In the genomic region with DNA sequence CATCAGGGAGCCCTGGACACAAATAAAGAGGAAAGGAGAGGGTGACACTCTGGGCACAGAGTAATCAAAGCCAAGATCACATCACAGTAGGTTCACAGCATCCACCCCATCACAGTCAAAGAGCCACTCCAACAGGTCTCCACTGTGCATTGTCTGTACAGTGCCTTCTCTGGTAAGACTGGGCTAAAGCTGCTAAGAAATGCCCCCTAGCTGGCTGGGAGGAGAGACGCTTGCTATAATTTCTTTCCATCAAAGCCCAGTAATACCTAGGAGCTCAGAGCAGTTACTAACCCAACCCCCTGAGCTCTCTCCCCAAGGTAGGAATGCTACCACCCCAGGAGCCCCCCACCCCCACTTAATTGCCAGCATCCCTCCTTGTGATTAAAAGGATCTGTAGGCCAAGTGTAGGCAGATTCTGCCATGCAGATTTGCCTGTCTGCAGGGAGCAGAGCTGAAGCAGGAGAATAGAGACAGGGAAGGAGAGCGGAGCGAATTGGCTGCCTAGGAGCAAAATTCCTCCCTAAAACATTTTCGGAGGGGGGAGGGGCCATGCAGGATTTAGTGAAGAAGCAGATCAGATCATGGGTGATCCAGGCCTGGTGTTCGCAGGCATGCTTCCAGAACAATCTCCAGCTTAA, we compare ENCODE assay signal across 10 mouse cellular contexts. TPM values are rescaled to one million over a fixed set of nuclear protein-coding genes. Genes with fewer than 3 reads are reported as not detected.
DNase-seq lines count a peak whose midpoint lies in the region; ATAC-seq and TF ChIP-seq lines count a peak whose summit lies in the region.
"Had no signal": no experiment of that assay in that cellular context is flagged by ENCODE, and none has a peak within 500 bp of the region (broad histone marks: within the 10 kb centered on the region; RNA-seq: fewer than 3 reads in every experiment).

No protein-coding gene starts in this region.

- 0 out of 2 replicates have a peak overlapping the region, but pooled peaks have one; percentile 7 for H3K4me3 ChIP-seq in heart, embryonic 15.5 days
- H3K4me3 ChIP-seq in forebrain, embryonic 14.5 days (ENCODE audit: low read depth, low read length): peak overlapping the region; percentile 83
- H3K4me3 ChIP-seq in midbrain, embryonic 12.5 days: peak overlapping the region; percentile 88
- H3K4me3 ChIP-seq: myocyte had no signal

- 51% methylated on average over 5 of the region's 5 CpGs for WGBS in heart, embryonic 15.5 days
- WGBS in forebrain, embryonic 14.5 days: 11% methylated on average over 5 of the region's 5 CpGs
- WGBS in midbrain, embryonic 12.5 days: 12% methylated on average over 5 of the region's 5 CpGs

- no peaks in the 10 kb centered on the region for H3K9me3 ChIP-seq in heart, embryonic 15.5 days (replicated peaks)
- H3K9me3 ChIP-seq in forebrain, embryonic 14.5 days (replicated peaks; ENCODE audit: control insufficient read depth, low read length): no peaks in the 10 kb centered on the region
- no peaks in the 10 kb centered on the region for H3K9me3 ChIP-seq in midbrain, embryonic 12.5 days

- H3K9ac ChIP-seq in heart, embryonic 15.5 days: no peak overlapping the region
- peak overlapping the region; percentile 57 for H3K9ac ChIP-seq in forebrain, embryonic 14.5 days (ENCODE audit: low read length)
- H3K9ac ChIP-seq in midbrain, embryonic 12.5 days (replicated peaks): no peak overlapping the region; the same call in 1 of the 2 replicates

- peaks cover 9% of the 10 kb centered on the region for H3K27me3 ChIP-seq in heart, embryonic 15.5 days
- H3K27me3 ChIP-seq in forebrain, embryonic 14.5 days (replicated peaks; ENCODE audit: control insufficient read depth, insufficient read depth, low read length): 0 out of 2 replicates have a peak, but pooled peaks cover 4% of the 10 kb centered on the region
- H3K27me3 ChIP-seq in midbrain, embryonic 12.5 days: peaks cover 46% of the 10 kb centered on the region

- no peak for TF ChIP-seq POLR2A in brain, embryonic 14.5 days (IDR thresholded peaks at IDR 0.05; ENCODE audit: borderline replicate concordance, extremely low read depth, insufficient read depth, insufficient read length, poor library complexity, severe bottlenecking)

- DNase-seq in heart, postnatal 36 days: no peak
- peak; percentile 73 for DNase-seq in brain, embryonic 14.5 days (ENCODE audit: low read depth)
- peak; percentile 51 for DNase-seq in forebrain, embryonic 14.5 days (ENCODE audit: low spot score)
- no peak for DNase-seq in urinary bladder, adult 2 months (ENCODE audit: low spot score)
- DNase-seq in spleen, postnatal 4 days (ENCODE audit: low spot score in 2 of 2): no peak
- DNase-seq: kidney, adult 18-20 months had no signal

- peaks cover 38% of the 10 kb centered on the region for H3K4me1 ChIP-seq in heart, embryonic 15.5 days (replicated peaks)
- H3K4me1 ChIP-seq in forebrain, embryonic 14.5 days (ENCODE audit: control insufficient read depth, insufficient read depth, low read length): peaks cover 12% of the 10 kb centered on the region
- H3K4me1 ChIP-seq in midbrain, embryonic 12.5 days: peaks cover 41% of the 10 kb centered on the region

- H3K4me2 ChIP-seq in heart, embryonic 15.5 days: peak overlapping the region; percentile 98; the same call in 1 of the 2 replicates
- peak overlapping the region; percentile 92 for H3K4me2 ChIP-seq in forebrain, embryonic 14.5 days (ENCODE audit: low read length)
- peak overlapping the region; percentile 99 for H3K4me2 ChIP-seq in midbrain, embryonic 12.5 days (replicated peaks)

- no peak for ATAC-seq in heart, embryonic 15.5 days (replicated peaks; ENCODE audit: insufficient number of reproducible peaks, insufficient read depth, low FRiP score, low read depth)
- no peak for ATAC-seq in forebrain, embryonic 14.5 days
- 0 out of 2 replicates have a peak, but pooled peaks have one; percentile 6 for ATAC-seq in midbrain, embryonic 12.5 days (ENCODE audit: low FRiP score, low read depth)
- ATAC-seq in inflammation-experienced regulatory T-cells, adult 6 months: no peak

- intact Hi-C loops in heart, postnatal 36 days (cut with DNase I): loop anchor here (2.0 kb wide), 1 partner anchor 72 kb away; no protein-coding TSS in a partner anchor

- peak; percentile 29; the same call in 1 of the 2 replicates for TF ChIP-seq CTCF in brain, embryonic 14.5 days (IDR thresholded peaks at IDR 0.05; ENCODE audit: borderline replicate concordance, extremely low read depth, insufficient read depth, insufficient read length)

- no peak overlapping the region for H3K27ac ChIP-seq in heart, embryonic 15.5 days
- H3K27ac ChIP-seq in forebrain, embryonic 14.5 days (ENCODE audit: low read depth, low read length): peak overlapping the region; percentile 27; the same call in 1 of the 2 replicates
- peak overlapping the region; percentile 35; the same call in 1 of the 2 replicates for H3K27ac ChIP-seq in midbrain, embryonic 12.5 days (replicated peaks)

- no peaks in the 10 kb centered on the region for H3K36me3 ChIP-seq in heart, embryonic 15.5 days
- no peaks in the 10 kb centered on the region for H3K36me3 ChIP-seq in forebrain, embryonic 14.5 days (ENCODE audit: control insufficient read depth, insufficient read depth, low read length)
- H3K36me3 ChIP-seq in midbrain, embryonic 12.5 days: no peaks in the 10 kb centered on the region

RNA-seq across cellular contexts. Expression of gene Plxna4, which starts 3.6 kb away (rescaled TPM):
- 4.5 and 5.9 TPM in 2 replicates for polyA plus RNA-seq in heart, embryonic 15.5 days (2015; fragmentation: Nextera tagmentation; extraction: Ambion mirVana)
- 10 to 100 TPM; 11.2 to 11.8 TPM for total RNA-seq in heart, postnatal 36 days (2021)
- polyA plus RNA-seq in brain, embryonic 14.5 days (2012; rRNA removed): 14.3 and 24.6 TPM in 2 replicates
- polyA plus RNA-seq in forebrain, embryonic 14.5 days (2014; fragmentation: Nextera tagmentation; extraction: Ambion mirVana): 19.9 and 24.0 TPM in 2 replicates
- polyA plus RNA-seq in midbrain, embryonic 12.5 days (2016; fragmentation: Nextera tagmentation; extraction: Ambion mirVana): 5.6 and 6.7 TPM in 2 replicates
- polyA plus RNA-seq in urinary bladder, adult 2 months (2012; rRNA removed): 6.6 and 10.8 TPM in 2 replicates
- polyA plus RNA-seq in inflammation-experienced regulatory T-cells, adult 6 months (2017; shearing (Covaris generic)): under 1 TPM in 1 of 3 experiments, not detected in 2; 0.09 TPM

Comparison
In these comparisons a context has a peak if more than half of its experiments do, and no peak if none do; other contexts are left out.
1. H3K4me3 ChIP-seq: peak in every context shown above with its lines; median percentile 88 in midbrain, embryonic 12.5 days; 83 in forebrain, embryonic 14.5 days; 7 in heart, embryonic 15.5 days.
2. DNase-seq: peak in brain, embryonic 14.5 days (single experiment) and forebrain, embryonic 14.5 days (single experiment); none in heart, postnatal 36 days (0 of 2), urinary bladder, adult 2 months (single experiment) and spleen, postnatal 4 days (0 of 2).
3. Peak in every context shown above with its lines, with median percentiles within 50 percentile points of each other: H3K4me2 ChIP-seq.